ENCODE assay signal across 20 mouse cellular contexts in genomic region chr12:107700868-107701597, GRCm38 (mm10).
A peak's percentile ranks its signal among the peaks of the same experiment; 100 is the strongest.
DNase-seq lines count a peak whose midpoint lies in the region; ATAC-seq and TF ChIP-seq lines count a peak whose summit lies in the region.
"Had no signal": no experiment of that assay in that cellular context is flagged by ENCODE, and none has a peak within 500 bp of the region (broad histone marks: within the 10 kb centered on the region; RNA-seq: fewer than 3 reads in every experiment).

No protein-coding gene starts in this region.

- H3K36me3 ChIP-seq in hindbrain, embryonic 10.5 days = no peaks in the 10 kb centered on the region
- no peaks in the 10 kb centered on the region for H3K36me3 ChIP-seq in hindbrain, embryonic 11.5 days (ENCODE audit: control insufficient read depth, insufficient read depth, low read length)
- no peaks in the 10 kb centered on the region for H3K36me3 ChIP-seq in lung, embryonic 14.5 days (ENCODE audit: insufficient read depth)
- H3K36me3 ChIP-seq in lung, postnatal 0 days (ENCODE audit: insufficient read depth, low read length) = no peaks in the 10 kb centered on the region
- H3K36me3 ChIP-seq in embryonic facial prominence, embryonic 10.5 days (replicated peaks) = no peaks in the 10 kb centered on the region
- H3K36me3 ChIP-seq in embryonic facial prominence, embryonic 14.5 days (ENCODE audit: control insufficient read depth, insufficient read depth, low read length) = no peaks in the 10 kb centered on the region
- no peaks in the 10 kb centered on the region for H3K36me3 ChIP-seq in forebrain, embryonic 14.5 days (ENCODE audit: control insufficient read depth, insufficient read depth, low read length)
- no peaks in the 10 kb centered on the region for H3K36me3 ChIP-seq in heart, embryonic 12.5 days
- H3K36me3 ChIP-seq: heart, embryonic 13.5 days; hindbrain, embryonic 13.5 days; limb, embryonic 12.5 days; midbrain, embryonic 13.5 days had no signal

- H3K4me3 ChIP-seq in hindbrain, embryonic 10.5 days = no peak overlapping the region
- H3K4me3 ChIP-seq in hindbrain, embryonic 11.5 days (ENCODE audit: low read depth, low read length) = no peak overlapping the region
- H3K4me3 ChIP-seq in lung, embryonic 14.5 days (ENCODE audit: low read depth, low read length) = no peak overlapping the region
- H3K4me3 ChIP-seq in lung, postnatal 0 days (ENCODE audit: low read depth, low read length) = no peak overlapping the region
- H3K4me3 ChIP-seq in embryonic facial prominence, embryonic 10.5 days = no peak overlapping the region
- H3K4me3 ChIP-seq in embryonic facial prominence, embryonic 14.5 days (ENCODE audit: low read depth, low read length) = no peak overlapping the region
- no peak overlapping the region for H3K4me3 ChIP-seq in forebrain, embryonic 14.5 days (ENCODE audit: low read depth, low read length)
- H3K4me3 ChIP-seq in heart, embryonic 12.5 days = no peak overlapping the region
- H3K4me3 ChIP-seq: heart, embryonic 13.5 days; hindbrain, embryonic 13.5 days; limb, embryonic 12.5 days; midbrain, embryonic 13.5 days had no signal

- no peak for TF ChIP-seq CTCF in lung, embryonic 14.5 days (IDR thresholded peaks at IDR 0.05; ENCODE audit: low read depth)
- TF ChIP-seq CTCF in lung, postnatal 0 days (IDR thresholded peaks at IDR 0.05) = no peak

- H3K27ac ChIP-seq in hindbrain, embryonic 10.5 days = peak overlapping the region; percentile 64; the same call in 1 of the 2 replicates
- no peak overlapping the region for H3K27ac ChIP-seq in hindbrain, embryonic 11.5 days (ENCODE audit: low read depth, low read length)
- no peak overlapping the region for H3K27ac ChIP-seq in lung, embryonic 14.5 days (ENCODE audit: low read depth)
- H3K27ac ChIP-seq in lung, postnatal 0 days (ENCODE audit: low read length) = no peak overlapping the region
- H3K27ac ChIP-seq in embryonic facial prominence, embryonic 10.5 days (replicated peaks) = peak overlapping the region; percentile 65
- H3K27ac ChIP-seq in embryonic facial prominence, embryonic 14.5 days (replicated peaks; ENCODE audit: low read depth, low read length) = no peak overlapping the region; the same call in 1 of the 2 replicates
- no peak overlapping the region for H3K27ac ChIP-seq in forebrain, embryonic 14.5 days (ENCODE audit: low read depth, low read length)
- no peak overlapping the region for H3K27ac ChIP-seq in heart, embryonic 12.5 days (ENCODE audit: poor library complexity, severe bottlenecking)
- H3K27ac ChIP-seq: heart, embryonic 13.5 days; hindbrain, embryonic 13.5 days; limb, embryonic 12.5 days; liver, embryonic 14.5 days; midbrain, embryonic 13.5 days had no signal

- no peaks in the 10 kb centered on the region for H3K27me3 ChIP-seq in hindbrain, embryonic 10.5 days (ENCODE audit: insufficient read depth, poor library complexity, severe bottlenecking)
- 0 out of 2 replicates have a peak, but pooled peaks cover 2% of the 10 kb centered on the region for H3K27me3 ChIP-seq in hindbrain, embryonic 11.5 days (ENCODE audit: control insufficient read depth, insufficient read depth, low read length)
- H3K27me3 ChIP-seq in lung, embryonic 14.5 days (ENCODE audit: insufficient read depth, low read length) = no peaks in the 10 kb centered on the region
- H3K27me3 ChIP-seq in lung, postnatal 0 days (replicated peaks; ENCODE audit: insufficient read depth, low read length) = no peaks in the 10 kb centered on the region
- no peaks in the 10 kb centered on the region for H3K27me3 ChIP-seq in embryonic facial prominence, embryonic 10.5 days (replicated peaks; ENCODE audit: low read depth, poor library complexity, severe bottlenecking)
- no peaks in the 10 kb centered on the region for H3K27me3 ChIP-seq in embryonic facial prominence, embryonic 14.5 days (replicated peaks; ENCODE audit: control insufficient read depth, insufficient read depth, low read length)
- H3K27me3 ChIP-seq in forebrain, embryonic 14.5 days (replicated peaks; ENCODE audit: control insufficient read depth, insufficient read depth, low read length) = no peaks in the 10 kb centered on the region
- no peaks in the 10 kb centered on the region for H3K27me3 ChIP-seq in heart, embryonic 12.5 days (replicated peaks)
- H3K27me3 ChIP-seq: heart, embryonic 13.5 days; hindbrain, embryonic 13.5 days; midbrain, embryonic 13.5 days had no signal

- 76% methylated on average over 19 of the region's 19 CpGs for WGBS in hindbrain, embryonic 10.5 days
- WGBS in hindbrain, embryonic 11.5 days = 74% methylated on average over 19 of the region's 19 CpGs
- WGBS in lung, embryonic 14.5 days = 68% methylated on average over 19 of the region's 19 CpGs
- WGBS in lung, postnatal 0 days = 70% methylated on average over 19 of the region's 19 CpGs
- 65% methylated on average over 19 of the region's 19 CpGs for WGBS in embryonic facial prominence, embryonic 10.5 days
- 50% methylated on average over 19 of the region's 19 CpGs for WGBS in embryonic facial prominence, embryonic 14.5 days
- WGBS in forebrain, embryonic 14.5 days = 90% methylated on average over 19 of the region's 19 CpGs
- WGBS in heart, embryonic 12.5 days = 76% methylated on average over 19 of the region's 19 CpGs

- H3K4me2 ChIP-seq in hindbrain, embryonic 11.5 days (replicated peaks; ENCODE audit: low read depth, low read length) = no peak overlapping the region
- no peak overlapping the region for H3K4me2 ChIP-seq in lung, embryonic 14.5 days
- H3K4me2 ChIP-seq in lung, postnatal 0 days (replicated peaks; ENCODE audit: low read depth, low read length) = no peak overlapping the region
- H3K4me2 ChIP-seq in embryonic facial prominence, embryonic 14.5 days (ENCODE audit: low read depth, low read length) = no peak overlapping the region
- H3K4me2 ChIP-seq in forebrain, embryonic 14.5 days (ENCODE audit: low read length) = no peak overlapping the region
- no peak overlapping the region for H3K4me2 ChIP-seq in heart, embryonic 12.5 days
- H3K4me2 ChIP-seq: heart, embryonic 13.5 days; hindbrain, embryonic 13.5 days; limb, embryonic 12.5 days; midbrain, embryonic 13.5 days had no signal

- no peak overlapping the region for H3K9ac ChIP-seq in hindbrain, embryonic 11.5 days (ENCODE audit: low read depth, low read length)
- H3K9ac ChIP-seq in lung, embryonic 14.5 days = no peak overlapping the region
- H3K9ac ChIP-seq in lung, postnatal 0 days (replicated peaks; ENCODE audit: low read depth) = no peak overlapping the region
- H3K9ac ChIP-seq in embryonic facial prominence, embryonic 14.5 days (ENCODE audit: low read depth, low read length) = no peak overlapping the region
- no peak overlapping the region for H3K9ac ChIP-seq in forebrain, embryonic 14.5 days (ENCODE audit: low read length)
- no peak overlapping the region for H3K9ac ChIP-seq in heart, embryonic 12.5 days
- H3K9ac ChIP-seq: heart, embryonic 13.5 days; hindbrain, embryonic 13.5 days; limb, embryonic 12.5 days; liver, embryonic 14.5 days; midbrain, embryonic 13.5 days had no signal

- no peak for ATAC-seq in hindbrain, embryonic 11.5 days (ENCODE audit: low FRiP score)
- peak; percentile 35; the same call in 1 of the 2 replicates for ATAC-seq in lung, embryonic 14.5 days (ENCODE audit: insufficient read depth)
- ATAC-seq in lung, postnatal 0 days = no peak
- 0 out of 2 replicates have a peak, but pooled peaks have one; percentile 41 for ATAC-seq in embryonic facial prominence, embryonic 14.5 days (ENCODE audit: low read depth)
- ATAC-seq in forebrain, embryonic 14.5 days = no peak
- ATAC-seq in heart, embryonic 12.5 days (ENCODE audit: insufficient number of reproducible peaks, low FRiP score) = no peak
- ATAC-seq: activated CD4-positive, CD25-positive, alpha-beta regulatory T cell, adult 4 months; midbrain, embryonic 13.5 days had no signal

- no peak for TF ChIP-seq EP300 in lung, postnatal 0 days (IDR thresholded peaks at IDR 0.05)

- peaks cover 19% of the 10 kb centered on the region for H3K4me1 ChIP-seq in hindbrain, embryonic 10.5 days (replicated peaks)
- H3K4me1 ChIP-seq in hindbrain, embryonic 11.5 days (replicated peaks; ENCODE audit: control insufficient read depth, insufficient read depth, low read length) = no peaks in the 10 kb centered on the region
- H3K4me1 ChIP-seq in lung, embryonic 14.5 days (ENCODE audit: insufficient read depth) = no peaks in the 10 kb centered on the region
- H3K4me1 ChIP-seq in lung, postnatal 0 days (ENCODE audit: insufficient read depth, low read depth, low read length) = no peaks in the 10 kb centered on the region
- peaks cover 30% of the 10 kb centered on the region for H3K4me1 ChIP-seq in embryonic facial prominence, embryonic 10.5 days
- peaks cover 11% of the 10 kb centered on the region for H3K4me1 ChIP-seq in embryonic facial prominence, embryonic 14.5 days (ENCODE audit: control insufficient read depth, insufficient read depth, low read length)
- H3K4me1 ChIP-seq in forebrain, embryonic 14.5 days (ENCODE audit: control insufficient read depth, insufficient read depth, low read length) = no peaks in the 10 kb centered on the region
- 0 out of 2 replicates have a peak, but pooled peaks cover 7% of the 10 kb centered on the region for H3K4me1 ChIP-seq in heart, embryonic 12.5 days (replicated peaks)
- H3K4me1 ChIP-seq: midbrain, embryonic 13.5 days had no signal

- peaks cover 6% of the 10 kb centered on the region; the same call in 1 of the 2 replicates for H3K9me3 ChIP-seq in hindbrain, embryonic 10.5 days
- no peaks in the 10 kb centered on the region for H3K9me3 ChIP-seq in hindbrain, embryonic 11.5 days (ENCODE audit: control insufficient read depth, low read length)
- H3K9me3 ChIP-seq in lung, embryonic 14.5 days (ENCODE audit: low read depth, low read length) = no peaks in the 10 kb centered on the region
- no peaks in the 10 kb centered on the region for H3K9me3 ChIP-seq in lung, postnatal 0 days (ENCODE audit: low read length)
- peaks cover 5% of the 10 kb centered on the region; the same call in 1 of the 2 replicates for H3K9me3 ChIP-seq in embryonic facial prominence, embryonic 10.5 days
- H3K9me3 ChIP-seq in embryonic facial prominence, embryonic 14.5 days (ENCODE audit: control insufficient read depth, low read length) = no peaks in the 10 kb centered on the region
- 0 out of 2 replicates have a peak, but pooled peaks cover 3% of the 10 kb centered on the region for H3K9me3 ChIP-seq in forebrain, embryonic 14.5 days (replicated peaks; ENCODE audit: control insufficient read depth, low read length)
- H3K9me3 ChIP-seq in heart, embryonic 12.5 days (replicated peaks) = peaks cover 6% of the 10 kb centered on the region; the same call in 1 of the 2 replicates
- H3K9me3 ChIP-seq: heart, embryonic 13.5 days; hindbrain, embryonic 13.5 days; midbrain, embryonic 13.5 days had no signal

- no peak for DNase-seq in hindbrain, embryonic 10.5 days (ENCODE audit: low spot score)
- DNase-seq in hindbrain, embryonic 11.5 days (ENCODE audit: low spot score) = no peak
- DNase-seq in lung, embryonic 14.5 days = peak; percentile 42
- no peak for DNase-seq in lung, postnatal 0 days (ENCODE audit: low spot score)
- DNase-seq in embryonic facial prominence, embryonic 10.5 days (ENCODE audit: low spot score) = peak; percentile 50
- peak; percentile 34 for DNase-seq in embryonic facial prominence, embryonic 14.5 days (ENCODE audit: low spot score)
- no peak for DNase-seq in forebrain, embryonic 14.5 days (ENCODE audit: low spot score)
- DNase-seq: adrenal gland, adult 8-10 months; cerebellum, adult 11-12 months; heart, postnatal 14 days; kidney, adult 2 months; kidney, postnatal 14 days; lung, postnatal 10 days had no signal

Comparison
In these comparisons a context has a peak if more than half of its experiments do, and no peak if none do; other contexts are left out.
1. DNase-seq: peak in lung, embryonic 14.5 days (single experiment), embryonic facial prominence, embryonic 10.5 days (single experiment) and embryonic facial prominence, embryonic 14.5 days (single experiment); none in hindbrain, embryonic 10.5 days (single experiment), hindbrain, embryonic 11.5 days (single experiment), lung, postnatal 0 days (single experiment) and forebrain, embryonic 14.5 days (single experiment).
2. H3K27ac ChIP-seq: peak in hindbrain, embryonic 10.5 days (single experiment) and embryonic facial prominence, embryonic 10.5 days (single experiment); none in hindbrain, embryonic 11.5 days (single experiment), lung, embryonic 14.5 days (single experiment), lung, postnatal 0 days (single experiment), embryonic facial prominence, embryonic 14.5 days (single experiment), forebrain, embryonic 14.5 days (single experiment) and heart, embryonic 12.5 days (single experiment).
3. ATAC-seq: peak in lung, embryonic 14.5 days (single experiment) and embryonic facial prominence, embryonic 14.5 days (single experiment); none in hindbrain, embryonic 11.5 days (single experiment), lung, postnatal 0 days (single experiment), forebrain, embryonic 14.5 days (single experiment) and heart, embryonic 12.5 days (single experiment).